Comparison of ENCODE assay signal across 17 mouse cellular contexts in the genomic region with DNA sequence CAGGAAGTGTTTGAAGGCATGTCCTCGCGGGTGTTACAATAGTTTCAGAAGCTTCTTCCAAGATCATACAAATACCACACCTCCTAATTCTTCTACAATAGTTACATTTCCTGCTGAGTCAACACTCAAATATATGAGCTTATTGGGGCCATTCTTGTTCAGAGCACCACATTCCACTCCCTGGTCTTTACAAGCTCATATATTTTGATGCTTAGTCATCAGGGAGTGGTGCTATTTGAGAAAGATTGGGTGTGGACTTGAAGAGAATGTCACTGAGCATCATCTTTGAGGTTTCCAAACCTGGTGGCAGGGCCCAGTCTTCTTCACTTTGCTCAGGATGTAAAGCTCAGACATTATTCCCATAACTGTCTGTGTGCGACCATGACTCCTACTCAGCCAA.
"Had no signal": no experiment of that assay in that cellular context is flagged by ENCODE, and none has a peak within 500 bp of the region (broad histone marks: within the 10 kb centered on the region; RNA-seq: fewer than 3 reads in every experiment).

No protein-coding gene starts in this region.

- H3K27me3 ChIP-seq: lung, embryonic 15.5 days; megakaryocyte, embryonic 14.5 days; midbrain, embryonic 13.5 days; midbrain, embryonic 15.5 days; neural tube, embryonic 12.5 days; stomach, embryonic 15.5 days had no signal

- DNase-seq: liver, postnatal 0 days; lung, adult 2 months; lung, postnatal 14 days; lung, postnatal 36 days; retina, postnatal 1 day; right cerebral cortex, adult 18-20 months; right cerebral cortex, postnatal 14 days; thymus, adult 2 months; thymus, postnatal 25 days; thymus, postnatal 4 days had no signal

- H3K9me3 ChIP-seq: lung, embryonic 15.5 days; megakaryocyte, embryonic 14.5 days; midbrain, embryonic 13.5 days; midbrain, embryonic 15.5 days; neural tube, embryonic 12.5 days; stomach, embryonic 15.5 days had no signal

- H3K4me3 ChIP-seq: lung, embryonic 15.5 days; megakaryocyte, embryonic 14.5 days; midbrain, embryonic 13.5 days; midbrain, embryonic 15.5 days; neural tube, embryonic 12.5 days; stomach, embryonic 15.5 days had no signal

- H3K4me1 ChIP-seq: lung, embryonic 15.5 days; megakaryocyte, embryonic 14.5 days; midbrain, embryonic 13.5 days; midbrain, embryonic 15.5 days; neural tube, embryonic 12.5 days; stomach, embryonic 15.5 days had no signal

- H3K36me3 ChIP-seq: lung, embryonic 15.5 days; midbrain, embryonic 13.5 days; midbrain, embryonic 15.5 days; neural tube, embryonic 12.5 days; stomach, embryonic 15.5 days had no signal

- ATAC-seq: liver, postnatal 0 days; lung, postnatal 0 days; midbrain, embryonic 13.5 days; midbrain, embryonic 15.5 days had no signal
